Mouse (Mus musculus) ES-Bruce4 (cell line): Measurements from ENCODE around the gene Akr7a5.

Source experiments
- CTCF ChIP-seq: IDR thresholded peaks from one replicate; pipeline ENCODE4 v1.8.1; 2011; ENCODE audit warnings: low read depth, low read length
- EP300 ChIP-seq: IDR thresholded peaks from 2 replicates; pipeline ENCODE4 v1.6.1; 2011; ENCODE audit warnings: low read depth, low read length; ENCODE audit not compliant: insufficient read depth
- POLR2A ChIP-seq: IDR thresholded peaks from one replicate; pipeline ENCODE4 v1.8.1; 2011; ENCODE audit warnings: low read length; ENCODE audit not compliant: insufficient read depth

DNA sequence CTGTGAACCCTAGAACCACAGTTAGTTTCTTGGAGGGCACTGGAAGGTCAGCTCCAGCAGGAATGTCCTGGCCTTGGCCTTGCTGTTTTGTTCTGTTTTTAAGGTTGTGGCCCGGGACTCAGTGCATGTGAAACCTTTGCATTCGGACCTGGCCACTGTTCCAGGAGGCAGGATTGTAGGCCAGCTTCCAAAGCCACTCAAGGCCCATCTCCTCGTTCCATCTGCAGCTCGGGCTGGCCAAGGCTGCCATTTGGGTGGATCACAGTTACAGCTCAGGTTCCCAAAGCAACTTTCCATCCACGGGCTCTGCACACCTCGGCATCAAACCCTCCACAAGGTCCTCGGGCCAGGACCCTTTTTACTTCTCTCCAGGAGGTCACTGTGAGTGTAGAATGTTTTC is 36.0 kb upstream of the Akr7a5 start:
- TF ChIP-seq POLR2A (no peak), EP300 (no peak), CTCF (no peak)
